In genomic region chr4:34551098-34551809, GRCm38 (mm10) we compare ENCODE assay signal across 8 mouse cellular contexts. TPM values are rescaled to one million over a fixed set of nuclear protein-coding genes. Genes with fewer than 3 reads are reported as not detected.
DNase-seq lines count a peak whose midpoint lies in the region; ATAC-seq and TF ChIP-seq lines count a peak whose summit lies in the region.

No protein-coding gene starts in this region.

- peak overlapping the region; percentile 99 for H3K9ac ChIP-seq in ES-Bruce4 (ENCODE audit: low read depth, poor library complexity, severe bottlenecking)
- H3K9ac ChIP-seq in embryonic facial prominence, embryonic 15.5 days: peak overlapping the region; percentile 96
- H3K9ac ChIP-seq in neural tube, embryonic 14.5 days (replicated peaks; ENCODE audit: low read depth, low read length): peak overlapping the region; percentile 97

- peaks cover 3% of the 10 kb centered on the region for H3K36me3 ChIP-seq in ES-Bruce4 (ENCODE audit: control insufficient read depth, insufficient read depth, low read length, poor library complexity, severe bottlenecking)
- no peaks in the 10 kb centered on the region for H3K36me3 ChIP-seq in embryonic facial prominence, embryonic 15.5 days
- 0 out of 2 replicates have a peak, but pooled peaks cover 6% of the 10 kb centered on the region for H3K36me3 ChIP-seq in heart, embryonic 10.5 days
- H3K36me3 ChIP-seq in neural tube, embryonic 14.5 days (ENCODE audit: control insufficient read depth, insufficient read depth, low read length): no peaks in the 10 kb centered on the region

- TF ChIP-seq POLR2A in ES-Bruce4 (IDR thresholded peaks at IDR 0.05; ENCODE audit: insufficient read depth, low read length): no peak
- no peak for TF ChIP-seq POLR2A in bone marrow, adult 2 months (IDR thresholded peaks at IDR 0.05; ENCODE audit: borderline replicate concordance, control insufficient read depth, low read depth, low read length)

- no peaks in the 10 kb centered on the region for H3K9me3 ChIP-seq in ES-Bruce4 (replicated peaks; ENCODE audit: control insufficient read depth, insufficient read depth, low read length, poor library complexity, severe bottlenecking)
- no peaks in the 10 kb centered on the region for H3K9me3 ChIP-seq in embryonic facial prominence, embryonic 15.5 days (replicated peaks)
- no peaks in the 10 kb centered on the region for H3K9me3 ChIP-seq in heart, embryonic 10.5 days
- H3K9me3 ChIP-seq in neural tube, embryonic 14.5 days (ENCODE audit: control insufficient read depth, low read length): no peaks in the 10 kb centered on the region

- no peak for TF ChIP-seq EP300 in ES-Bruce4 (IDR thresholded peaks at IDR 0.05; ENCODE audit: insufficient read depth, low read depth, low read length)

- H3K27ac ChIP-seq in ES-Bruce4 (ENCODE audit: insufficient read depth, low read length): peak overlapping the region; percentile 64
- H3K27ac ChIP-seq in bone marrow, adult 2 months (ENCODE audit: control insufficient read depth, insufficient read depth, low read depth, low read length, poor library complexity): peak overlapping the region; percentile 93
- H3K27ac ChIP-seq in embryonic facial prominence, embryonic 15.5 days (replicated peaks): peak overlapping the region; percentile 95
- peak overlapping the region; percentile 97 for H3K27ac ChIP-seq in heart, embryonic 10.5 days
- peak overlapping the region; percentile 93 for H3K27ac ChIP-seq in neural tube, embryonic 14.5 days (ENCODE audit: low read depth, low read length)

- peak overlapping the region; percentile 55 for H3K4me2 ChIP-seq in embryonic facial prominence, embryonic 15.5 days (replicated peaks)
- peak overlapping the region; percentile 79 for H3K4me2 ChIP-seq in neural tube, embryonic 14.5 days (ENCODE audit: low read depth, low read length)

- peak; percentile 89 for DNase-seq in heart, embryonic 10.5 days (ENCODE audit: low spot score)
- peak; percentile 80 for DNase-seq in kidney, adult 9 months
- peak; percentile 54 to 77 for DNase-seq in lung, adult 18-20 months
- DNase-seq in thymus, postnatal 25 days: peak; percentile 63

- peaks cover 4% of the 10 kb centered on the region for H3K4me1 ChIP-seq in ES-Bruce4 (ENCODE audit: control insufficient read depth, insufficient read depth, low read length)
- no peaks in the 10 kb centered on the region; the same call in 1 of the 2 replicates for H3K4me1 ChIP-seq in bone marrow, adult 2 months (ENCODE audit: control insufficient read depth, insufficient read depth, low read length)
- peaks cover 6% of the 10 kb centered on the region; the same call in 1 of the 2 replicates for H3K4me1 ChIP-seq in embryonic facial prominence, embryonic 15.5 days
- H3K4me1 ChIP-seq in heart, embryonic 10.5 days: peaks cover 13% of the 10 kb centered on the region
- peaks cover 11% of the 10 kb centered on the region for H3K4me1 ChIP-seq in neural tube, embryonic 14.5 days (ENCODE audit: control insufficient read depth, insufficient read depth, low read length)

- ATAC-seq in embryonic facial prominence, embryonic 15.5 days (ENCODE audit: insufficient number of reproducible peaks, low FRiP score, low TSS enrichment, low read depth): peak; percentile 66
- peak; percentile 53 for ATAC-seq in neural tube, embryonic 14.5 days (ENCODE audit: low read depth)

- no peaks in the 10 kb centered on the region for H3K27me3 ChIP-seq in ES-Bruce4 (ENCODE audit: control insufficient read depth, insufficient read depth, low read length, poor library complexity, severe bottlenecking)
- H3K27me3 ChIP-seq in embryonic facial prominence, embryonic 15.5 days: no peaks in the 10 kb centered on the region
- no peaks in the 10 kb centered on the region for H3K27me3 ChIP-seq in heart, embryonic 10.5 days (ENCODE audit: insufficient read depth, poor library complexity, severe bottlenecking)
- no peaks in the 10 kb centered on the region for H3K27me3 ChIP-seq in neural tube, embryonic 14.5 days (ENCODE audit: control insufficient read depth, insufficient read depth, low read length)

- no peak for TF ChIP-seq CTCF in ES-Bruce4 (IDR thresholded peaks at IDR 0.05; ENCODE audit: low read depth, low read length)
- TF ChIP-seq CTCF in bone marrow, adult 2 months (IDR thresholded peaks at IDR 0.05; ENCODE audit: control insufficient read depth, insufficient read depth, low read length): no peak

- WGBS in bone marrow, adult 2 months: under 1% methylated on average over 50 of the region's 50 CpGs
- under 1% methylated on average over 49 of the region's 50 CpGs for WGBS in embryonic facial prominence, embryonic 15.5 days
- whole genome bisulfite sequencing in heart, embryonic 10.5 days: under 1% methylated on average over 50 of the region's 50 CpGs
- under 1% methylated on average over 49 of the region's 50 CpGs for WGBS in neural tube, embryonic 14.5 days

- peak overlapping the region; percentile 96 for H3K4me3 ChIP-seq in ES-Bruce4 (ENCODE audit: low read depth, low read length)
- H3K4me3 ChIP-seq in bone marrow, adult 2 months (replicated peaks; ENCODE audit: control insufficient read depth, low read depth, low read length): peak overlapping the region; percentile 98
- peak overlapping the region; percentile 95 for H3K4me3 ChIP-seq in embryonic facial prominence, embryonic 15.5 days (replicated peaks)
- H3K4me3 ChIP-seq in heart, embryonic 10.5 days: peak overlapping the region; percentile 86
- peak overlapping the region; percentile 94 for H3K4me3 ChIP-seq in neural tube, embryonic 14.5 days (ENCODE audit: low read depth, low read length)

RNA-seq across cellular contexts. Expression of gene Akirin2, which starts 0.5 kb away (rescaled TPM):
- 108 and 117 TPM in 2 replicates for polyA plus RNA-seq in ES-Bruce4 (2011; ENCODE audit: insufficient read depth, insufficient read length, low read depth, missing spikeins)
- polyA plus RNA-seq in bone marrow, adult 2 months (2011; ENCODE audit: insufficient read depth, insufficient read length, low replicate concordance, missing spikeins): 42.5 and 50.4 TPM in 2 replicates
- 56.0 and 56.5 TPM in 2 replicates for polyA plus RNA-seq in embryonic facial prominence, embryonic 15.5 days (2015; fragmentation: Nextera tagmentation; extraction: Ambion mirVana)
- 45.2 and 68.4 TPM in 2 replicates for polyA plus RNA-seq in heart, embryonic 10.5 days (2016; fragmentation: Nextera tagmentation; extraction: Ambion mirVana)
- 82.1 and 97.2 TPM in 2 replicates for polyA plus RNA-seq in neural tube, embryonic 14.5 days (2014; fragmentation: Nextera tagmentation; extraction: Ambion mirVana)

Comparison
In these comparisons a context has a peak if more than half of its experiments do, and no peak if none do; other contexts are left out.
1. Peak in every context shown above with its lines: DNase-seq, ATAC-seq, H3K4me3 ChIP-seq and H3K27ac ChIP-seq.